Mouse (Mus musculus) testis, adult 2 months (tissue): ENCODE results near the gene Cish. TPM values are rescaled to one million over a fixed set of nuclear protein-coding genes. Genes with fewer than 3 reads are reported as not detected.

ENCODE experiments used
- H3K27ac ChIP-seq: fragments of 200-500 bp; 2 replicates; pipeline ENCODE4 v1.5.1; 2012; ENCODE audit warnings: low read depth, low read length; ENCODE audit not compliant: control insufficient read depth, insufficient read depth
- H3K27me3 ChIP-seq: fragments of 200-500 bp; 2 replicates; pipeline ENCODE4 v1.6.1; 2012; ENCODE audit warnings: mild to moderate bottlenecking, low read length, moderate library complexity; ENCODE audit not compliant: control insufficient read depth, insufficient read depth
- H3K36me3 ChIP-seq: fragments of 200-500 bp; 2 replicates; pipeline ENCODE4 v1.6.1; 2012; ENCODE audit warnings: mild to moderate bottlenecking, low read length; ENCODE audit not compliant: control insufficient read depth, insufficient read depth
- H3K4me1 ChIP-seq: fragments of 200-500 bp; 2 replicates; pipeline ENCODE4 v1.6.1; 2012; ENCODE audit warnings: low read length; ENCODE audit not compliant: control insufficient read depth, insufficient read depth
- H3K4me3 ChIP-seq: fragments of 200-500 bp; 2 replicates; pipeline ENCODE4 v1.5.1; 2012; ENCODE audit warnings: low read depth, mild to moderate bottlenecking, low read length, moderate library complexity, mixed read lengths; ENCODE audit not compliant: control insufficient read depth
- CTCF ChIP-seq: fragments of 200-500 bp; IDR thresholded peaks from 2 replicates; pipeline ENCODE4 v1.5.1; 2012; ENCODE audit warnings: low read depth, mild to moderate bottlenecking, inconsistent platforms, low read length, moderate library complexity; ENCODE audit not compliant: control insufficient read depth, insufficient read depth, insufficient replicate concordance
- POLR2A ChIP-seq: fragments of 200-500 bp; IDR thresholded peaks from 2 replicates; pipeline ENCODE4 v1.6.1; 2012; ENCODE audit warnings: low read depth, mild to moderate bottlenecking, inconsistent platforms, low read length, moderate library complexity; ENCODE audit not compliant: control insufficient read depth
- polyA plus RNA-seq: library from polyadenylated mRNA; depleted of rRNA; stranded (reverse); fragments of >200 nt; gene quantifications from 2 replicates; pipeline ENCODE4 v1.2.3, GENCODE M21; 2012

Cish gene
- polyA plus RNA-seq, 1 experiment: 2.7 TPM

DNA sequence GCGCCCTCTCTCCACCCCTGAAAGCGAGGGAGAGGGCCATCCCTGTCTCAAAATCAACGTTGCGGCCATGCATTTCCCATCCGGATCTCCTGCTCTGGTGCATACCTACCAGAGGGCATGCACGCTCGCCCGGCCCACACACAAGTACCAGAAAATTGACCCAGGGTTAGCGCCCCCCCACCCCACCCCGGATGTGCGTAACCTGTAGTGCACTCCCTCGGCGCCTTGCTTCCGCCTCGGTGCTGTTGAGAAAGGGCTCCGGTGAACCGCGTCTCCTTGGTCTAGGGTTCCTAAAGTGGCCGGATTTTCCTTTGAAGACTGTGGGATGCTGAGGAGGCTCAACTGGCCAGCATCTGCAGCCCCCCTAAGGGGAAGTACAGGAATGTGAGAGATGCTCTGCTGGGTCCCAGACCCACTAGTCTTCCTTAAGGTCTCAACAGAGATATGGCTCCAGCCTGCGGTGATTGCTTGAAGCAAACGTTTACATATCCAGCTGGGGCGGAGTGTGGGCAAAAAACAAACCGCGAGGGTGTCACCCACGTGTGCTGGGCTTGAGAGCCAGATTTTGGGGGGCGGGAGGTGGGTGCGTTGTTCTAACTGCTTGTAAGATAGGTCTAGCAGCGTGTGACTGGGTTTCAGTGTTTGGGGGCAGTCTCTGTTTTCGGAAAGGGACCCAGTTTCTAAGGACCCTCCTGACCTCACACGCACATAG, 42.5 kb downstream of the Cish start, which contains the start of gene Hemk1:
Gene Hemk1, minus strand, starts transcription at position 179 of the 712 bp plus-strand sequence.
- Histone ChIP-seq H3K4me1 (peaks cover 18% of the 10 kb centered on the region), H3K27me3 (no peaks in the 10 kb centered on the region), H3K4me3 (peak within 1 kb of the TSS; percentile 98), H3K36me3 (peaks cover 1% of the 10 kb centered on the region; the same call in 1 of the 2 replicates), H3K27ac (peak within 1 kb of the TSS; percentile 86)
- TF ChIP-seq CTCF (no peak), POLR2A (peak; percentile 55; the same call in 1 of the 2 replicates)

DNA sequence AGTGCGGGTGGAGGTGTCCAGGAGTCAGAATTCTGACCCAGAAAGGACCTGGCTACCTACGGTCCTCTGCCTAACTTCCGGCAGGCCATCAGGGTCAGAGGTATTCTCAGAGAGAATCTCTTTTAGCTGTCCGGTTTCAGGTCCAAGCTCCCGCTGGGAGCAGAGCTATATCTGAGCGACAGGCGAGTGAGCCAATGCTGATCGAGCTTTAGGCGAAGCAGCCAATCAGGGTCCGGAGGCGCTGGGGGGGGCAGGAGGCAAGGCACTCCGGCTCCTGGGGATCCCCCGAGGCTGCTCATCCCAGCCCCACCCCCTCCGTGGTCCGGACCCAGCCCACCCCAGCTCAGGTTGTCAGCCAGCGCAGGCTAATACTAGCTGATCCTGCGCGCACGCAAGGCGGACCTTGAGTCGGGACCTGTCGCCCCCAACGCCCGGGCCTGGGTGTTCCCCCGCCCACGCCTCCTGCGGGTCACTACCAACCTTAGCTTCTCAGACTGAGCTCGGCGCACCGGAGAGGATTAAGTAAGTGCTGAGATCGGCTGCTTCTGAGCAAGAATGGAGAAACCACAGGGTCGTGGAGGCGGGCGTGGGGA, 44.5 kb downstream of the Cish start, which contains the start of gene 6430571L13Rik:
Gene 6430571L13Rik, plus strand, starts transcription at position 336 of the 593 bp plus-strand sequence.
- TF ChIP-seq POLR2A (no peak), CTCF (no peak)
- Histone ChIP-seq H3K36me3 (no peaks in the 10 kb centered on the region), H3K27ac (no peak within 1 kb of the TSS), H3K4me1 (peaks cover 18% of the 10 kb centered on the region), H3K27me3 (no peaks in the 10 kb centered on the region), H3K4me3 (peak within 1 kb of the TSS; percentile 74)

DNA sequence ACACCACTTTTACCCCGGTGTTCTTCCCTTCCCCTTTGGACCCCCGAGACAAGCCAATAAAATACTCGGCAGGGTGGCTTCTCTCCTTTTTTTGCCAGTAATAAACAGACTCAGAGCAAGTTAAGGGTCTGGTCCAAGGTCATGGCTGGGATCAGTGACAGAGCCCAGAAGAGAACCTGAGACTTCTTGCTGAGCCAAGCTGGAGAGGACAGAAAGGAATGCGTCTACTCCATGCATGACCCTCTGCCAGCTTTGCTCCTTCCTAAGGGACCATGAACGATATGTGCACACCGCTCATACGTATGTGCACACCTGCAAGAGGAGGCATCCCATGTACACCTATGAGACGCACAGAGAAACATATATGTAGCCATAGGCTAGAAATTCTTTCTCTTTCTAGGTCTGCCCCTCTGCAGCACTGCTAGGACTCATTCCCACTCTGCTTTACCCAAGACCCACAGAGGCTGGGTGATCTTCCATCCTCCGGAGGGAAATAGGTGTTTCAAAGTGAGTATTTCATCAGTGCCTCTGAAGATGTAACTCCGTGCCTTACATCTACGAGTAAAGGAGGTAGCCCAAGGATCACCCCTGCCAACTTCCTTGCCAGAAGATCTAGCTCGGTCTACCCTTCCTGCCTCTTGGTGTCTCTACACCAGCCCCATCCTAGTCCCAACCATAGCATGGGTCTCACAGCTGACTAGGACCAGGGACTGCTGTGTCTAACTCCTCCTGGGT, 45.3 kb downstream of the Cish start:
- H3K27me3 ChIP-seq: no peaks in the 10 kb centered on the region
- no peaks in the 10 kb centered on the region for H3K36me3 ChIP-seq
- peak overlapping the region; percentile 74 for H3K4me3 ChIP-seq
- peaks cover 18% of the 10 kb centered on the region for H3K4me1 ChIP-seq
- H3K27ac ChIP-seq: no peak overlapping the region
- TF ChIP-seq CTCF (no peak), POLR2A (no peak)

DNA sequence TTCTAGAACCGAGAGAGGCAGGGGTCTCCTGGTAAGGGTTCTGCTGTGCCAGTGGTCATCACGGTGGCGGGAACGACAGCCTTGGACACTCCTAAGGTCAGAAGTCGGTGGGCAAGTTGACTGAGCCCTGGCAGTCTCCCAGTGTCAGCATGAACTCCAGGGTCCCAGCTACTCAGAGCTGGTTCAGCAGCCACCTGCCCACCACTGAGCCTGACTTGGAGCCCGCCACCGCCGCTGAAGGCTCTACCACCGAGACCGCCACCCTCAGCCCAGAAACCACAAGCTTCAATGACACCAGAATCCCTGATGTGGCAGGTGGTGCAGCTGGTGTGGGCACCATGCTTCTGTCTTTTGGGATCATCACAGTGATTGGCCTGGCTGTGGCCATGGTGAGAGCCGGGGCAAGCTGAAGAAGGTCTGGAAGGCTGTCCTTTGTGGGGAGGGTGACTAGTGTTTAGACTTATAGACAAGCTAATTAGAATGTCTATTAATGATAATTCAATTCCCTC, 46.4 kb downstream of the Cish start:
- H3K36me3 ChIP-seq: no peaks in the 10 kb centered on the region
- no peak overlapping the region for H3K27ac ChIP-seq
- peaks cover 18% of the 10 kb centered on the region for H3K4me1 ChIP-seq
- no peak overlapping the region for H3K4me3 ChIP-seq
- TF ChIP-seq POLR2A (no peak), CTCF (no peak)
- no peaks in the 10 kb centered on the region for H3K27me3 ChIP-seq

DNA sequence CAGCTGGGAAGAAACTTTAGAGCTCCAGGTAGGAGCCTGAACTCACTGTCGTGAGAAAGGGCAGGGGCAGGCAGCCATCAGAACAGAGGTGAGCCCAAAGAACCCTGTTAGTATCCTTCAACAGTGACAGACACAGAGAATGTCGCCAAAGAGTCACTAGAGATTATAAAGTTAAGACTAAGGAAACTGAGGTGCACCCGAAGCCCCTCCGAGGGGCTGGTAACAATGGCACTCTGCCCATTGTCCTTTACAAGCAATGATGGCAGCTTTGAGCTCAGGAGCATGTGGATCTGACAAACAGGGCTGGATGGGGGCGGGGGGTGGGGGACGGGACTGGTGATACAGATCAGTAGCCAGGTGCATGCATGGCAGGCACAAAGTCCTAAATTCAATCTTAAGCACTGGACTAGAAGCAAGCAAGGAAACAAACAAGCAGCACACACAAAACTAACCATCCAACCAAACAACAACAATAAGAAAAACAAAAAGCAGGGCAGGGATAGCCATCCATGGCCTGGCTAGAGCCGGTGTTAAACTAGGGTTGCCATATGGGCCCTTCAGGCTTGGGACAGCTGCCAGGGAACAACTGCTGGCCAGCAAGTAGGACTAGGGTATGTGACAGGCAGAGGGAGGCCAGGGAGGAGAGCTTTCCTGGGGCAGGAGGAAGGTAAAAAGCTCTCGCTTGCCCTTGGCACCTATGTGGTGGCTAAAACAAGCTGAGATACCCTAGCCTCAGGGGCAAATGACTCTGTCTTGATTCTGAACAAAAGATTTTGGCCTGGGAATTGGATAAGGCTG, 47.5 kb downstream of the Cish start:
- Histone ChIP-seq H3K36me3 (no peaks in the 10 kb centered on the region), H3K27me3 (no peaks in the 10 kb centered on the region), H3K4me3 (no peak overlapping the region), H3K4me1 (peaks cover 11% of the 10 kb centered on the region), H3K27ac (no peak overlapping the region)
- TF ChIP-seq CTCF (no peak), POLR2A (no peak)

DNA sequence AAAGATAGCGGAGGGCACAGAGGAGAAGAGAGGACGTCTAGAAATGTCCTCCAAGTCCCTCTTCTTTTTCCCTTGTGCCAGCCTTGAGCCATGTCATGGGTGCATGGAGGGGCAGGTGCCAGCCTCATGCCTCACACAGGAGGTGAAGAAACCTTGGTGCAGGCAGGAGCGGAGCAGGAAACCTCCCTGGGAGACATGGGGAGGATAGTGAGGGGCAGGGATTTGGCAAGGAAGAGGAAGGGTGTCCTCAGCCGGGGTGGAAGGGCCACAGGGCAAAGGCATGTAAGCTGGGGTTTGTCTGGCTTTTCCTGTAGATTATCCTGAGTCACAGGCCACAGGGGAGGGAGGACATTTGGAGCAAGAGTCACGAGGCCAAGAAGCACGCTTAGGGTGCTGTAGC, 48.2 kb downstream of the Cish start:
- TF ChIP-seq POLR2A: no peak
- no peak for TF ChIP-seq CTCF
- Histone ChIP-seq H3K36me3 (no peaks in the 10 kb centered on the region), H3K27ac (no peak overlapping the region), H3K4me3 (no peak overlapping the region), H3K27me3 (no peaks in the 10 kb centered on the region), H3K4me1 (peaks cover 8% of the 10 kb centered on the region)
